Mouse (Mus musculus) C2C12 (cell line): ENCODE results near the gene Treh.

ENCODE experiments used
- CEBPB ChIP-seq: IDR thresholded peaks from one replicate; pipeline ENCODE4 v1.6.1; 2011; ENCODE audit warnings: low read depth, mild to moderate bottlenecking, control low read depth, moderate library complexity
- CTCF ChIP-seq: IDR thresholded peaks from one replicate; pipeline ENCODE4 v1.5.1; 2011; ENCODE audit not compliant: control insufficient read depth, insufficient read depth, insufficient read length
- FOSL1 ChIP-seq: IDR thresholded peaks from one replicate; pipeline ENCODE4 v1.8.0; 2011; ENCODE audit warnings: mild to moderate bottlenecking, low read length; ENCODE audit not compliant: poor library complexity, insufficient read depth, severe bottlenecking
- USF1 ChIP-seq: IDR thresholded peaks from one replicate; pipeline ENCODE4 v1.6.1; 2011; ENCODE audit warnings: low read depth, mild to moderate bottlenecking, control low read depth, moderate library complexity

DNA sequence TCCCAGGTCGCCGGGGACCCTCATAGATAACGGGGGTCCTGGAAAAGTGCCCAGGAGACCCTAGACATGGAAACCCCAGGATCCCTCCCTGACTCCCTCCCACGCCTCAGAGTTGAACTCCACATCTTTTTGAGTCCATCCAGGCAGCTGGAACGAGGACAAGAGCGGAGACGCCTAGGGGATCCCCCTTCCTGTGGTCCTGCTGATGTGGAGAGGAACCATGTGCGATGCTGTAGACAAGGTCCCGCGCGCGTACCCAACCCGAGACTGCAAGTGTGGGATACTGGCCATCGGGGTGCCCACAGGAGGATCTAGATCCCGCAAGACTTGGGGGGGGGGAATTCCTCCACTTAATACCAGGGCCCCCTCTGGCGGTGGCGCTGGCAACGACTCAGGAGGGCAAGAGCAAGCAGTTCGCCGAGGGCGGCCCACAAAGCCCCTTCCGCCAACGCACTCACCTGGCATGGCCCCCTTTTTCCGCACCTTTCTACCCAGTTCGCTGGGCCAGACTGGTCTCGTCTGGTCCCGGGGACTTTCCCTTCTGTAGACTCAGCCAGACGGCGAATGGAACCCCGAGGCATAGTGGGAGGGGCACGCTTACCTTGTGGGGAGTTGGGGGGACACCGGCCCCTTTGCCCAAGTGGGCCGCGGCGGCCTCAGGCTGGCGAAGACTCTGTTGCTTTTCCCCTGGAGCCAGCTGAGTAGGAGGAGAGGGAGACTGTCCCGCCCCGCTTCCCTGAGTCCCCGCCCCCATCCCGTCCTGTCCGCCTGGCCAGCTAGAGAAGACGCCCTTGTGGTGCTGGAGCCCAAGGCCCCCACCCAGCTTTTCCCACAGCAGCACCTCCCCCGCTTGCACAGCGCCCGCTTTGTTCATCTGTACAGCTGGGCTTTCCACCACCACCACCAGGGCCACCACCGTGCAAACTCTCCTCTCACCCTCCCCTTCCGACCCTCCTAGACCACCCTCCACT, 61.8 kb downstream of the Treh start, which contains the start of gene Phldb1:
- TF ChIP-seq CTCF (peak; percentile 64), FOSL1 (no peak), CEBPB (no peak), USF1 (no peak)
